Mouse (Mus musculus) heart, embryonic 14.5 days (tissue): Measurements from ENCODE around the gene Cbx6. TPM values are rescaled to one million over a fixed set of nuclear protein-coding genes. Genes with fewer than 3 reads are reported as not detected.

Experiments used
- ATAC-seq: fragments of 200-750 bp; cut with Nextera tagmentation; 2 replicates; pipeline ENCODE4 v1.8.0; 2017; ENCODE audit warnings: low read depth, moderate TSS enrichment; ENCODE audit not compliant: insufficient number of reproducible peaks, insufficient read depth, low FRiP score
- H3K27ac ChIP-seq, 2 experiments: fragments of 200-500 bp in 1 of 2; fragments of 300-500 bp in 1 of 2; sonication (generic) in 1 of 2; replicated peaks in 1 of 2; 2 replicates each; pipeline ENCODE4 v1.5.1; 2012 to 2014; ENCODE audit warnings: low read depth in 2 of 2, low read length in 2 of 2, control low read depth in 1 of 2, mild to moderate bottlenecking in 1 of 2, mixed read lengths in 1 of 2; ENCODE audit not compliant: control insufficient read depth in 1 of 2, insufficient read depth in 1 of 2
- H3K27me3 ChIP-seq: fragments of 300-500 bp; sonication (generic); 2 replicates; pipeline ENCODE4 v1.6.1; 2014; ENCODE audit warnings: mild to moderate bottlenecking, low read length, control low read depth; ENCODE audit not compliant: control insufficient read depth, insufficient read depth
- H3K36me3 ChIP-seq: fragments of 300-500 bp; sonication (generic); 2 replicates; pipeline ENCODE4 v1.6.1; 2014; ENCODE audit warnings: mild to moderate bottlenecking, control low read depth, low read length, mixed read lengths; ENCODE audit not compliant: control insufficient read depth, insufficient read depth
- H3K4me1 ChIP-seq, 2 experiments: fragments of 200-500 bp in 1 of 2; fragments of 300-500 bp in 1 of 2; sonication (generic) in 1 of 2; 2 replicates each; pipeline ENCODE4 v1.6.1; 2012 to 2014; ENCODE audit warnings: low read length in 2 of 2, control low read depth in 1 of 2, mixed read lengths in 1 of 2; ENCODE audit not compliant: control insufficient read depth in 2 of 2, insufficient read depth in 2 of 2
- H3K4me2 ChIP-seq: fragments of 300-500 bp; sonication (generic); 2 replicates; pipeline ENCODE4 v1.6.1; 2014; ENCODE audit warnings: mild to moderate bottlenecking, low read length
- H3K4me3 ChIP-seq, 2 experiments: fragments of 200-500 bp in 1 of 2; fragments of 300-500 bp in 1 of 2; sonication (generic) in 1 of 2; 2 replicates each; pipeline ENCODE4 v1.5.1; 2012 to 2014; ENCODE audit warnings: low read length in 2 of 2, mild to moderate bottlenecking in 2 of 2, control low read depth in 1 of 2, low read depth in 1 of 2, moderate library complexity in 1 of 2; ENCODE audit not compliant: control insufficient read depth in 1 of 2, insufficient read depth in 1 of 2
- H3K9ac ChIP-seq: fragments of 300-500 bp; sonication (generic); 2 replicates; pipeline ENCODE4 v1.6.1; 2014; ENCODE audit warnings: mild to moderate bottlenecking, low read length
- H3K9me3 ChIP-seq: fragments of 300-500 bp; sonication (generic); 2 replicates; pipeline ENCODE4 v1.6.1; 2016; ENCODE audit warnings: low read length, control low read depth; ENCODE audit not compliant: control insufficient read depth
- WGBS: fragments of 180-500 bp; shearing (Covaris S2); extraction: QIAGEN DNeasy Blood & Tissue Kit; methylation state at CpG from one replicate; pipeline ENCODE4 v1.1.7; 2014; 5-methylcytosine and 5-hydroxymethylcytosine counted together
- polyA plus RNA-seq: library from polyadenylated mRNA; unstranded; fragments of >200 nt; fragmentation: Nextera tagmentation; extraction: Ambion mirVana; gene quantifications from 2 replicates; pipeline ENCODE4 v1.2.1, GENCODE M21; 2014

The Cbx6 gene
- polyA plus RNA-seq, 1 experiment from 2014 or later, result 33.0 TPM

GRCm38 (mm10) chr15:79845986-79846385 is 11.5 kb upstream of the Cbx6 start:
- WGBS, result 73% methylated on average over 4 of the region's 4 CpGs

GRCm38 (mm10) chr15:79842985-79843384 is 8.5 kb upstream of the Cbx6 start:
- no peak for ATAC-seq
- Histone ChIP-seq H3K9me3 (no peaks in the 10 kb centered on the region), H3K27me3 (no peaks in the 10 kb centered on the region; the same call in 1 of the 2 replicates), H3K27ac (no peak overlapping the region), H3K36me3 (no peaks in the 10 kb centered on the region), H3K9ac (no peak overlapping the region), H3K4me3 (no peak overlapping the region), H3K4me1 (peaks cover 7 to 12% of the 10 kb centered on the region in 2 experiments), H3K4me2 (no peak overlapping the region)
- WGBS, result 83% methylated on average over 3 of the region's 3 CpGs

More at GRCm38 (mm10) chr15:79845986-79846385, 11.5 kb upstream of the Cbx6 start:
- Histone ChIP-seq H3K4me1 (peaks cover 7 to 12% of the 10 kb centered on the region in 2 experiments), H3K36me3 (no peaks in the 10 kb centered on the region), H3K4me3 (no peak overlapping the region), H3K4me2 (no peak overlapping the region), H3K27ac (no peak overlapping the region), H3K9ac (no peak overlapping the region), H3K9me3 (0 out of 2 replicates have a peak, but pooled peaks cover 2% of the 10 kb centered on the region), H3K27me3 (no peaks in the 10 kb centered on the region; the same call in 1 of the 2 replicates)
- ATAC-seq, result no peak

- WGBS, result 55% methylated on average over 2 of the region's 2 CpGs
- no peak overlapping the region for H3K4me3 ChIP-seq
- no peak overlapping the region for H3K27ac ChIP-seq
- ATAC-seq, result no peak
- H3K27me3 ChIP-seq, result no peaks in the 10 kb centered on the region; the same call in 1 of the 2 replicates
- no peak overlapping the region for H3K4me2 ChIP-seq
- no peaks in the 10 kb centered on the region for H3K4me1 ChIP-seq
- no peaks in the 10 kb centered on the region for H3K36me3 ChIP-seq
- H3K9ac ChIP-seq, result no peak overlapping the region
- no peaks in the 10 kb centered on the region for H3K9me3 ChIP-seq
These were observed 5.8 kb upstream of the Cbx6 start for GRCm38 (mm10) chr15:79840281-79840680.

GRCm38 (mm10) chr15:79834881-79835260 is 383 bp upstream of the Cbx6 start:
- 58% methylated on average over 9 of the region's 9 CpGs for WGBS
- no peaks in the 10 kb centered on the region for H3K27me3 ChIP-seq
- peak overlapping the region; percentile 80 for H3K4me2 ChIP-seq
- no peak for ATAC-seq
- peaks cover 14 to 24% of the 10 kb centered on the region in 2 experiments for H3K4me1 ChIP-seq
- H3K9me3 ChIP-seq, result no peaks in the 10 kb centered on the region
- peaks cover 7% of the 10 kb centered on the region for H3K36me3 ChIP-seq
- H3K9ac ChIP-seq, result peak overlapping the region; percentile 96; the same call in 1 of the 2 replicates
- H3K4me3 ChIP-seq, result peak overlapping the region in 1 of 2 experiments; percentile 92; a peak in 2 of 4 replicates
- peak overlapping the region; percentile 84 to 94 for H3K27ac ChIP-seq

- Histone ChIP-seq H3K36me3 (peaks cover 12% of the 10 kb centered on the region), H3K9ac (peak overlapping the region; percentile 96), H3K27ac (peak overlapping the region; percentile 91 to 94), H3K27me3 (no peaks in the 10 kb centered on the region), H3K4me3 (peak overlapping the region; percentile 82 to 92), H3K4me1 (peaks cover 14 to 33% of the 10 kb centered on the region in 2 experiments), H3K4me2 (peak overlapping the region; percentile 80), H3K9me3 (no peaks in the 10 kb centered on the region)
- WGBS, result under 1% methylated on average over 41 of the region's 41 CpGs
- ATAC-seq, result peak; percentile 15; the same call in 1 of the 2 replicates
These were observed 1.0 kb downstream of the Cbx6 start for GRCm38 (mm10) chr15:79833251-79834050.

- Histone ChIP-seq H3K4me1 (peaks cover 14 to 37% of the 10 kb centered on the region in 2 experiments), H3K9ac (peak overlapping the region; percentile 96), H3K4me2 (peak overlapping the region; percentile 80), H3K4me3 (peak overlapping the region; percentile 82 to 92), H3K9me3 (no peaks in the 10 kb centered on the region), H3K27me3 (no peaks in the 10 kb centered on the region), H3K36me3 (peaks cover 24% of the 10 kb centered on the region), H3K27ac (peak overlapping the region; percentile 91 to 94)
- no peak for ATAC-seq
- WGBS, result 30% methylated on average over 18 of the region's 18 CpGs
These were observed 2.2 kb downstream of the Cbx6 start for GRCm38 (mm10) chr15:79832064-79832900.

- no peak for ATAC-seq
- no peak overlapping the region for H3K27ac ChIP-seq
- H3K9ac ChIP-seq, result no peak overlapping the region
- H3K9me3 ChIP-seq, result no peaks in the 10 kb centered on the region
- H3K4me3 ChIP-seq, result no peak overlapping the region
- peaks cover 14 to 37% of the 10 kb centered on the region in 2 experiments for H3K4me1 ChIP-seq
- H3K36me3 ChIP-seq, result peaks cover 39% of the 10 kb centered on the region
- H3K27me3 ChIP-seq, result no peaks in the 10 kb centered on the region
- no peak overlapping the region for H3K4me2 ChIP-seq
- WGBS, result 13% methylated on average over 4 of the region's 4 CpGs
These were observed 4.1 kb downstream of the Cbx6 start for GRCm38 (mm10) chr15:79830388-79830787.
